Comparison of ENCODE assay signal across 20 mouse cellular contexts in genomic region chr2:23034692-23035435, GRCm38 (mm10). TPM values are rescaled to one million over a fixed set of nuclear protein-coding genes. Genes with fewer than 3 reads are reported as not detected.
DNase-seq lines count a peak whose midpoint lies in the region; ATAC-seq and TF ChIP-seq lines count a peak whose summit lies in the region.
"Had no signal": no experiment of that assay in that cellular context is flagged by ENCODE, and none has a peak within 500 bp of the region (broad histone marks: within the 10 kb centered on the region; RNA-seq: fewer than 3 reads in every experiment).

No protein-coding gene starts in this region.

- TF ChIP-seq CTCF in heart, postnatal 0 days (IDR thresholded peaks at IDR 0.05; ENCODE audit: low read depth), result no peak

- no peak overlapping the region for H3K4me3 ChIP-seq in heart, postnatal 0 days (ENCODE audit: low read depth, low read length)
- no peak overlapping the region for H3K4me3 ChIP-seq in forebrain, embryonic 11.5 days (ENCODE audit: low read depth, low read length)
- no peak overlapping the region for H3K4me3 ChIP-seq in hindbrain, embryonic 10.5 days
- H3K4me3 ChIP-seq: embryonic facial prominence, embryonic 15.5 days; limb, embryonic 13.5 days; liver, embryonic 15.5 days; midbrain, embryonic 15.5 days had no signal

- no peak for TF ChIP-seq EP300 in heart, postnatal 0 days (IDR thresholded peaks at IDR 0.05; ENCODE audit: low read depth)

- WGBS in heart, postnatal 0 days, result 62% methylated on average over 3 of the region's 3 CpGs
- 87% methylated on average over 3 of the region's 3 CpGs for WGBS in forebrain, embryonic 11.5 days
- WGBS in hindbrain, embryonic 10.5 days, result 90% methylated on average over 3 of the region's 3 CpGs

- no peaks in the 10 kb centered on the region for H3K27me3 ChIP-seq in heart, postnatal 0 days (ENCODE audit: control insufficient read depth, insufficient read depth, low read length)
- no peaks in the 10 kb centered on the region for H3K27me3 ChIP-seq in forebrain, embryonic 11.5 days (ENCODE audit: control insufficient read depth, insufficient read depth, low read length)
- H3K27me3 ChIP-seq in hindbrain, embryonic 10.5 days (ENCODE audit: insufficient read depth, poor library complexity, severe bottlenecking), result no peaks in the 10 kb centered on the region
- H3K27me3 ChIP-seq: embryonic facial prominence, embryonic 15.5 days; limb, embryonic 13.5 days; liver, embryonic 15.5 days; midbrain, embryonic 15.5 days had no signal

- no peak overlapping the region for H3K9ac ChIP-seq in heart, postnatal 0 days (replicated peaks; ENCODE audit: low read depth, low read length)
- H3K9ac ChIP-seq in forebrain, embryonic 11.5 days (ENCODE audit: low read length), result no peak overlapping the region
- H3K9ac ChIP-seq: embryonic facial prominence, embryonic 15.5 days; limb, embryonic 13.5 days; liver, embryonic 15.5 days; midbrain, embryonic 15.5 days had no signal

- no peaks in the 10 kb centered on the region; the same call in 1 of the 2 replicates for H3K36me3 ChIP-seq in heart, postnatal 0 days (replicated peaks; ENCODE audit: control insufficient read depth, insufficient read depth, low read length)
- H3K36me3 ChIP-seq in forebrain, embryonic 11.5 days (ENCODE audit: control insufficient read depth, insufficient read depth, low read length), result no peaks in the 10 kb centered on the region
- H3K36me3 ChIP-seq in hindbrain, embryonic 10.5 days, result peaks cover 13% of the 10 kb centered on the region
- H3K36me3 ChIP-seq: midbrain, embryonic 15.5 days had no signal

- ATAC-seq in heart, postnatal 0 days (ENCODE audit: insufficient read depth, low read depth), result no peak
- ATAC-seq in forebrain, embryonic 11.5 days (replicated peaks; ENCODE audit: low FRiP score), result no peak
- ATAC-seq: forebrain, embryonic 14.5 days; hindbrain, postnatal 0 days; midbrain, embryonic 15.5 days had no signal

- H3K9me3 ChIP-seq in heart, postnatal 0 days (replicated peaks; ENCODE audit: control insufficient read depth, low read length), result no peaks in the 10 kb centered on the region
- no peaks in the 10 kb centered on the region for H3K9me3 ChIP-seq in forebrain, embryonic 11.5 days (ENCODE audit: control insufficient read depth, low read length)
- peaks cover 2% of the 10 kb centered on the region; the same call in 1 of the 2 replicates for H3K9me3 ChIP-seq in hindbrain, embryonic 10.5 days
- H3K9me3 ChIP-seq: embryonic facial prominence, embryonic 15.5 days; liver, embryonic 15.5 days; midbrain, embryonic 15.5 days had no signal

- H3K4me1 ChIP-seq in heart, postnatal 0 days (ENCODE audit: control insufficient read depth, insufficient read depth), result peaks cover 22% of the 10 kb centered on the region
- H3K4me1 ChIP-seq in forebrain, embryonic 11.5 days (replicated peaks; ENCODE audit: control insufficient read depth, insufficient read depth, low read length), result no peaks in the 10 kb centered on the region
- H3K4me1 ChIP-seq in hindbrain, embryonic 10.5 days (replicated peaks), result peaks cover 20% of the 10 kb centered on the region

- H3K4me2 ChIP-seq in heart, postnatal 0 days (ENCODE audit: low read depth, low read length), result no peak overlapping the region
- H3K4me2 ChIP-seq in forebrain, embryonic 11.5 days (ENCODE audit: low read depth, low read length, severe bottlenecking), result no peak overlapping the region
- H3K4me2 ChIP-seq: embryonic facial prominence, embryonic 15.5 days; limb, embryonic 13.5 days; liver, embryonic 15.5 days; midbrain, embryonic 15.5 days had no signal

- peak; percentile 45 for DNase-seq in adrenal gland, adult 2 months
- DNase-seq in adrenal gland, postnatal 10 days, result no peak
- peak; percentile 27 for DNase-seq in heart, postnatal 0 days (ENCODE audit: low spot score)
- DNase-seq in heart, postnatal 4 days, result no peak
- DNase-seq in right cerebral cortex, adult 18-20 months, result peak; percentile 53
- DNase-seq in right cerebral cortex, postnatal 14 days, result no peak
- no peak for DNase-seq in forebrain, embryonic 11.5 days (ENCODE audit: low spot score)
- DNase-seq in hindbrain, embryonic 10.5 days (ENCODE audit: low spot score), result no peak
- DNase-seq: adrenal gland, postnatal 14 days; cerebellum, adult 9-11 months; gastrocnemius, postnatal 10 days; kidney, adult 8-10 months; kidney, postnatal 4 days; thymus, adult 2 months had no signal

- H3K27ac ChIP-seq in heart, postnatal 0 days (ENCODE audit: low read depth), result no peak overlapping the region
- H3K27ac ChIP-seq in forebrain, embryonic 11.5 days (ENCODE audit: low read depth, low read length), result no peak overlapping the region
- no peak overlapping the region for H3K27ac ChIP-seq in hindbrain, embryonic 10.5 days
- H3K27ac ChIP-seq: embryonic facial prominence, embryonic 15.5 days; hindbrain, postnatal 0 days; limb, embryonic 13.5 days; liver, embryonic 15.5 days; midbrain, embryonic 15.5 days had no signal

RNA-seq across cellular contexts. Expression of gene Abi1, which starts 5.2 kb away (rescaled TPM):
- total RNA-seq in adrenal gland, adult 2 months (2021), result 10 to 100 TPM; 64.9 to 91.1 TPM
- polyA plus RNA-seq in adrenal gland, adult 2 months (2012; rRNA removed), result 71.4 and 90.6 TPM in 2 replicates
- 10 to 100 TPM; 57.6 to 57.8 TPM for total RNA-seq in adrenal gland, postnatal 10 days (2021)
- total RNA-seq in heart, postnatal 0 days (2014; rRNA removed; ENCODE audit: low replicate concordance), result 52.7 and 82.4 TPM in 2 replicates
- 18.0 and 19.2 TPM in 2 replicates for polyA plus RNA-seq in heart, postnatal 0 days (2015; fragmentation: Nextera tagmentation; extraction: Ambion mirVana)
- 10 to 100 TPM; 34.3 to 34.9 TPM for total RNA-seq in heart, postnatal 4 days (2021)
- 38.9 and 47.9 TPM in 2 replicates for polyA plus RNA-seq in forebrain, embryonic 11.5 days (2014; fragmentation: Nextera tagmentation; extraction: Ambion mirVana)
- polyA plus RNA-seq in hindbrain, embryonic 10.5 days (2016; fragmentation: Nextera tagmentation; extraction: Ambion mirVana), result 33.6 and 36.8 TPM in 2 replicates

RNA-seq across cellular contexts. Expression of gene Acbd5, which starts 33.1 kb away (rescaled TPM):
- 10 to 100 TPM; 79.4 to 82.5 TPM for total RNA-seq in adrenal gland, adult 2 months (2021)
- 9.4 and 12.1 TPM in 2 replicates for polyA plus RNA-seq in adrenal gland, adult 2 months (2012; rRNA removed)
- 10 to 100 TPM; 65.0 to 68.6 TPM for total RNA-seq in adrenal gland, postnatal 10 days (2021)
- 6.8 and 15.5 TPM in 2 replicates for total RNA-seq in heart, postnatal 0 days (2014; rRNA removed; ENCODE audit: low replicate concordance)
- polyA plus RNA-seq in heart, postnatal 0 days (2015; fragmentation: Nextera tagmentation; extraction: Ambion mirVana), result 21.5 and 22.2 TPM in 2 replicates
- total RNA-seq in heart, postnatal 4 days (2021), result 10 to 100 TPM; 24.0 to 27.1 TPM
- polyA plus RNA-seq in forebrain, embryonic 11.5 days (2014; fragmentation: Nextera tagmentation; extraction: Ambion mirVana), result 40.6 and 40.7 TPM in 2 replicates
- 36.5 and 38.8 TPM in 2 replicates for polyA plus RNA-seq in hindbrain, embryonic 10.5 days (2016; fragmentation: Nextera tagmentation; extraction: Ambion mirVana)

Comparison
In these comparisons a context has a peak if more than half of its experiments do, and no peak if none do; other contexts are left out.
1. DNase-seq: peak in adrenal gland, adult 2 months (single experiment), heart, postnatal 0 days (single experiment) and right cerebral cortex, adult 18-20 months (single experiment); none in adrenal gland, postnatal 10 days (single experiment), heart, postnatal 4 days (single experiment), right cerebral cortex, postnatal 14 days (single experiment), forebrain, embryonic 11.5 days (single experiment) and hindbrain, embryonic 10.5 days (single experiment).